Mouse (Mus musculus) retina, adult 2 months (tissue): Measurements from ENCODE around the gene Olfr630.
"Not testable (repeated sequence)": the region's sequence is repeated elsewhere in the genome, so short reads cannot be mapped to it uniquely, and the experiment has no call there.

Source experiments
- DNase-seq: peaks from one replicate; pipeline ENCODE4 v3.0.0-alpha.2; 2012; ENCODE audit warnings: low read depth, low spot score

Gene Olfr630

DNA sequence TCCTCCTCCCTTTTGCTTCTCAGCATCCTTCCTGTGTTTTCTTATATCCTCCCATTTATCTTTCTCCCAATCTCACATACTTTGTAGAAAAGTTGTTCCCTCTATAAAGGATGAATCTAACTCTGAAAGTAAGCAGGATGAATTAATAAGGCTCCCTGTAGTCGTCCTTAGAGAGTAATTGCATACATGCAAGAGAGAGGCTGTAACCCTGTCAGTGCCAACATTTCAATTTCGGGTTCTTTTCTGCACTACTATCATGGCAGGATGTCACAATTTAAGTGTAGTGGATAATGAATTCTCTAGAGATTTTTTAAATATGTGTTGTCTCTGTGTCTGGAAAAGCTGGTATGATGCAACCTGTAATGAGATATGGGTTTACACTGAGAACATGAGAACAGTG, at the start of gene Olfr630:
Gene Olfr630 (minus strand): TSS at position 101 of the 400 bp plus-strand sequence.
- no peak for DNase-seq

DNA sequence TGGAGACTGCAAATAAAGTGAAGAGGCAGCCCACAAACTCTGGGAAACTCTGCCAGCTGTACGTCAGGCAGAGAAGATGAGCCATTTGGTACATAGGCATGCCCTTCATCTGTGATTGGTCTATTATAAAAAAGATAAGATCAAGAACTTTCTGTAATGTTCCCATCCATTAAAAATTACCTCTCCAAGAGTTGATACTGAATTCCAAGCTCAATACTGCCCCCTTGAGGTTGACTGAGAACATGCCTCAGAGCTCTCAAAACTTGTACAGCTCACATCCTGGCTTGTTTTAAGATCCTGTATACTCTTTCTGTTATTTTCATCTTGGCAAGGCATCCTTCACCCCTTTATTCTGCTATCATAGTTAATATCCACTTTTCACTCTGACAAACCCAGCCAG, 49.7 kb upstream of the Olfr630 start:
- peak; percentile 11 for DNase-seq

DNA sequence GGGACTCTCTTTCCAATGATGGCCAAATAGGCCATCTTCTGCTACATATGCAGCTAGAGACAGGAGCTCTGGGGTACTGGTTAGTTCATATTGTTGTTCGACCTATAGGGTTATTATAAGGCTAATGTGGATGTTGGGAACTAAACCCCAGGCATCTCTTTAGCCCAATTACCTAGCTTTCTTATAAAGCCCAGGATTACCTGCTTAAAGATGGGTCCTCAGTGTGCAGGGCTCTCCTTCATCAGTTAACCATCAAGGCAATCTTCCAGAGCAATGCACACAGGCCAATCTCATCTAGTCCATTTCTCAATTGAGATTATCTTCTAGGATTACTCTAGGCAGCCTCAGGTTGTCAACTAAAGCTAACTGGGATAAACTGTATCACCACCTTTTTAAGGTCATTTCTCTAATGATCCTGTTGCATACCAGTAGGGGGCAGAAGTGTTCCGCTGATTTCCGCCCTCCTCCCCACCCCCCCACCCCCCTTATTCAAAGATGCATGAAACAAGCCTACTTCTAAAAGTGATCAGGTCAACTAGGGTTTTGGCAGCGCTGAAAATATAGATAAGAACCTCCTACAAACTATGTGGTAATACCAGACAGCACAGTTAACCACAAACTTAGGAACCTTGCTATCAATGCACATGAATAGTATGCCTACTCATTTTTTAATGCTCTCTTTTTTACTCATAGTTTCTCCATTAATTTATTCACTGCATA, 35.7 kb upstream of the Olfr630 start:
- DNase-seq = no peak

DNA sequence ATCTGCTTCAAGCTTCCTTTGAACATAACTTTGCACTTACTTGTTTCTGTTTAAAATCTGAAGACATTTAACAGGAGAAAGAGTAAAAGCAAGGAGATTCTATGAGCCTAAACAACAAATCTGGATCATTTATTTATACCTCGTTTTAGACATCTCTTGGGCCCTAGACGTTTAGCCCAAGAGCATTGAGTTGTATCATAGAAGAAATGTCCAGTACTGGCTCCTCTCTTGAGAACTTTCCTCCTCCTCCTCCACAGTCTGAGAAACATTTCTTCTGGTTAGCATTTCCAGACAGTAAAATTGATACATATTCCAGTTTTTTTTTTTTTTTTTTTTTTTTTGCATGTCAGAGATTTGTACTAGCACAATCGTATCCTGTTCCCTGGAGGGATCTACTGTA, 34.6 kb upstream of the Olfr630 start, which contains the start of gene Olfr67:
Gene Olfr67 (minus strand): TSS at position 101 of the 400 bp plus-strand sequence.
- DNase-seq = no peak

DNA sequence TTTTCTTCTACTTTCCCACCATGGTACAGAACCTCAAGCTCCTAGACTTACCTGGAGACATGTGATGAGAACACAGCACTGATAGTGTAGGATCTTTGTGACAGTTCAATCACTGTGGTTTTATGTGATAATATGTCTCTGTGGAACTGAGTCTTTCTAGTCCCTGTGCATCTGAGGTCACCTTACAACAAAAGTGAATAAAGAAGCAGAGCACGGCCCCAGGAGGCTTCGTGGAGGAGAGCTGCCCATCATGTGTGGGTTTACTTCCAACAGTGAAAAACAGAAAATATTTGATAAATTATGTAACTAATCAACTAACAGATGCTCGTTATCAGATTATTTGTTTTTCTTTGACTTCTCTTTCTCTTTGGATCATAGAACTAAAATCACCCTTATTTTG, 22.5 kb upstream of the Olfr630 start, which contains the start of gene Olfr68:
Gene Olfr68 (minus strand): TSS at position 101 of the 400 bp plus-strand sequence.
- no peak for DNase-seq

DNA sequence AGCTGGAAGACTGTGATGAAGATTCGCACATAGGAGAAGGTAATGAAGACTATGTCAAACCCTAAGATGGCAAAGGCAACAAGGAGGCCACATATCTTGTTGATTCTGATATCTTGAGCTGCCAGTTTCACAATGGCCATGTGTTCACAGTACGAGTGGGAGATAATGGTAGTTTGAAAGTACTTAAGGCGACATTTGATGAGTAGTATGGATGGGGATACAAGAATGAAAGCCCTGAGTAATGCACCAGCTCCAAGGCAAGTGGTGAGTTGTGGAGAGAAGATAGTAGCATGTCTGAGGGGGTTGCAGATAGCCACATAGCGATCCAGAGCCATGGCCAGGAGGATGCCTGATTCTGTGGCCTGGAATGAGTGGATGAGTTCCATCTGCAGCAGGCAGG, 20.5 kb upstream of the Olfr630 start:
- DNase-seq = not testable (repeated sequence)

DNA sequence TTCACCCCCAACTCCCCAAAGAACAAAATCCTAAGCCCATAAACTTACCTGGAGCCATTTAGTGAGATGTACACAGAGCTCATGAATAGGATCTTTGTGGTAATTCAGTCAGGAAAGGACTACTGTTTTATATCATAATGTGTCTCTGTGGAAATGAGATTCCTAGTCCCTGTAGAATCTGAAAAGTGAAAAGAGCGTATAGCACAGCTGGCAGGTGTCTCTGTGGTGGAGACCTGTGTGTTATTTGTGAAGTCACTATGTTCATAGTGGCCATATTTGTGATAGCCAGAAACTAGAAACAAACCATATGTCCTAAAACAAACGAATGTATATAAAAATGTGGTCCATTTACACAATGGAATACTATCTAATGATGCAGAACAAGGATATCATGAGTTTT, 14.4 kb upstream of the Olfr630 start, which contains the start of gene Olfr69:
Gene Olfr69 (minus strand): TSS at position 101 of the 400 bp plus-strand sequence.
- DNase-seq = no peak

DNA sequence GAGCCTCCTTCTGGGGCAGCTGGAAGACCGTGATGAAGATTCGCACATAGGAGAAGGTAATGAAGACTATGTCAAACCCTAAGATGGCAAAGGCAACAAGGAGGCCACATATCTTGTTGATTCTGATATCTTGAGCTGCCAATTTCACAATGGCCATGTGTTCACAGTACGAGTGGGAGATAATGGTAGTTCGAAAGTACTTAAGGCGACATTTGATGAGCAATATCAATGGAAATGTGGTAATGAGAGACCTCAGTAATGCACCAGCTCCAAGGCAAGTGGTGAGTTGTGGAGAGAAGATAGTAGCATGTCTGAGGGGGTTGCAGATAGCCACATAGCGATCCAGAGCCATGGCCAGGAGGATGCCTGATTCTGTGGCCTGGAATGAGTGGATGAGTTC, 10.6 kb upstream of the Olfr630 start:
- DNase-seq = not testable (repeated sequence)

DNA sequence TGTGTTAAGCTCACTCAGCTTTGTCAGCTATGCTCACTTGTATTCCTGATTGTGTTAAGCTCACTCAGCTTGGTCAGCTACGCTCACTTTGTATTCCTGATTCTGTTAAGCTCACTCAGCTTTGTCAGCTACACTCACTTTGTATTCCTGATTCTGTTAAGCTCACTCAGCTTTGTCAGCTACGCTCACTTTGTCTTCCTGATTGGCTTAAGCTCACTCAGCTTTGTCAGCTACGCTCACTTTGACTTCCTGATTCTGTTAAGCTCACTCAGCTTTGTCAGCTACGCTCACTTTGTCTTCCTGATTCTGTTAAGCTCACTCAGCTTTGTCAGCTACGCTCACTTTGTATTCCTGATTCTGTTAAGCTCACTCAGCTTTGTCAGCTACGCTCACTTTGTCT, 5.1 kb upstream of the Olfr630 start:
- not testable (repeated sequence) for DNase-seq

DNA sequence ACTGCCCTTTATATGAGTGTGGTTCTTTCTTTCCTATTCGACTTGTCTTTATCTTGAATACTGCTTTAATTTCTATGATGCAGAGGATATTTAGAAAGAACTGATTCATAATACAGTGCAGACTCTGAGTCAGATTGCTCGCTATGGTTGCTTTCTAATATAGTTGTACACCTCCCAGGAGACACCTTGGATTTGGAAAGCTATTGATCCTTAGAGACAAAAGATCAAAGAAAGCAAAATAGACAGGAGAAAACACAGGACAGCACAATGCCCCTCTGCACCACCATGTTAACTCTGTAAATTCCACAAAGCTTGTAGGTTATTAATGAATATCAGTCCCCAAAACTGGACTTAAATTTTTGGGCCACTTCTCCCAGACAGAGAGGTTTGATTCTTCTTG, 12.3 kb downstream of the Olfr630 start, which contains the start of gene Olfr629:
Gene Olfr629 (minus strand): TSS at position 101 of the 400 bp plus-strand sequence.
- no peak for DNase-seq

DNA sequence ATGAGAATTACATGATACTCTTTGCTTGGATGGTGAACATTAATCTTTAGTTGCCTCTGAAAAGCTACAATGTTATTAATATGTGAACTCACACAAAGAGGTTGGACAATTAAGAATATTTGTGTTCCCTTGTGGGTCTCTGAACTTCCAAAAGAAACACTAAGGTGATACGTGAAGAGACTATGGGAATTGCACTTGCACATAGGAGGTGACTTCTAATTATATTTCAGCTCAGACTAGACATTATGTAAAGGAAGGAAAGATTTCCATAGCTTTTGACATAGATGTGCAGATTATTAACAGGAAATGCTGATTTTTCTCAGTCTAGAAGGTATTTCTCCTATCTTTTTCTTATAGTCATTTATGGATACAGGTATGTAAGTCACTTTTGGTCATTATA, 27.1 kb downstream of the Olfr630 start, which contains the start of gene Olfr628:
Gene Olfr628 (plus strand): TSS at position 301 of the 400 bp plus-strand sequence.
- no peak for DNase-seq

DNA sequence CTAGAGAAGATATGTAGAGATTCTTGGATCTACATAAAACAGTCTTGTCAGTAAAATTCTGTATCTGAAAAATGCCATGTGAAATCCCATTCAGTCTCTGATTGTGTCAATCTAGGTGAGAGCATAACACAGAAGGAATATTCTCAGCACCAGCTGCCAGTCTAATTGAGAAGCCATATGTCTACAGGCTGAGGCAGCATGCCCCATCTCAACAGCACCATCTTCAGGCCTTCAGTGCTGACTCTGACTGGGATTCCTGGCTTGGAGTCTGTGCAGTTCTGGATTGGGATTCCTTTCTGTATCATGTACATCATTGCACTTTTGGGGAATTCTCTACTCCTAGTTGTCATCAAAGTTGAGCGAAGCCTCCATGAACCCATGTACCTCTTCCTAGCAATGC, 40.7 kb downstream of the Olfr630 start:
- DNase-seq = not testable (repeated sequence)

DNA sequence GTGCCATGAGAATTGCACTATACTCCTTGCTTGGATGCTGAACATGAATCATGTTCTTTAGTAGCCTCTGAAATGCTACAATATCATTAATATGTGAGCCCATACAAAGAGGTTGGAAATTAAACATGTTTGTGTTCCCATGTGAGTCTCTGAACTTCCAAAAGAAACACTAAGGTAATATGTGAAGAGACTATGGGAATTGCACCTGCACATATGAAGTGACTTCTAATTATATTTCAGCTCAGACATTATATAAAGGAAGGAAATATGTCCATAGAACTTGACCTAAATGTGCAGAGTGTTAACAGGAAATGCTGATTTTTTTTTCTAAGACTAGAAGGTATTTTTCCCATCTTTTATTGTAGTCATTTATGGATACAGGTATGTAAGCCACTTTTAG, 42.8 kb downstream of the Olfr630 start, which contains the start of gene Olfr243:
Gene Olfr243 (plus strand): TSS at position 301 of the 400 bp plus-strand sequence.
- no peak for DNase-seq

DNA sequence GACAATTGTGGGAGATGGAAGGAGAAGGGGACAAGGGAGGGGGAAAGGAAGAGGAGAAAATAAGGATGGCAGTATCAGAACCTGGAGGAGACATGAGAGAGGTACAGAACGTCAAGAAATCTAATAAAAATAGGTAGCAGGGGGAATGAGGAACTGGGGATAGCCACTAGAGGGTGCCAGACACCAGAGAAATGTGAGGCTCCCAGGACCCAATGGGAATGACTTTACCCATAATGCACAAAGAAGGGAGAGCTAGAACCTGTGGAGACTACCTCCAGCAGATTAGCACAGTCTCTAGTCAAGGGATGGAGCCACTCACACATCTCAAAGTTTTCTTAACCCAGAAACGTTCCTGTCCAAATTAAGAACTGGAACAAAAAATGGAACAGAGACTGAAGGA, 45.1 kb downstream of the Olfr630 start:
- DNase-seq = no peak
